ENCODE assay signal across 8 mouse cellular contexts in genomic region chr17:47923011-47923677, GRCm38 (mm10). TPM values are rescaled to one million over a fixed set of nuclear protein-coding genes. Genes with fewer than 3 reads are reported as not detected.
A peak's percentile ranks its signal among the peaks of the same experiment; 100 is the strongest.
DNase-seq lines count a peak whose midpoint lies in the region; ATAC-seq lines count a peak whose summit lies in the region.

No protein-coding gene starts in this region.

- peak; percentile 28 to 37 for DNase-seq in spleen, postnatal 10 days (ENCODE audit: low spot score in 2 of 2)
- no peak for DNase-seq in spleen, postnatal 14 days (ENCODE audit: low spot score in 2 of 2)
- peak; percentile 58 for DNase-seq in embryonic facial prominence, embryonic 10.5 days (ENCODE audit: low spot score)
- peak; percentile 56 for DNase-seq in hindbrain, embryonic 10.5 days (ENCODE audit: low spot score)
- peak; percentile 63 for DNase-seq in limb, embryonic 11.5 days (ENCODE audit: low spot score)
- DNase-seq in thymus, postnatal 4 days = peak; percentile 62
- no peak for DNase-seq in layer of hippocampus, postnatal 36 days

- under 1% methylated on average over 28 of the region's 28 CpGs for WGBS in embryonic facial prominence, embryonic 10.5 days
- WGBS in hindbrain, embryonic 10.5 days = under 1% methylated on average over 28 of the region's 28 CpGs
- WGBS in limb, embryonic 11.5 days = under 1% methylated on average over 28 of the region's 28 CpGs
- under 1% methylated on average over 28 of the region's 28 CpGs for WGBS in midbrain, embryonic 16.5 days

- peak overlapping the region; percentile 95 for H3K9ac ChIP-seq in limb, embryonic 11.5 days (ENCODE audit: low read length)
- H3K9ac ChIP-seq in midbrain, embryonic 16.5 days (ENCODE audit: low read depth, low read length) = peak overlapping the region; percentile 83

- H3K27ac ChIP-seq in embryonic facial prominence, embryonic 10.5 days (replicated peaks) = peak overlapping the region; percentile 99
- peak overlapping the region; percentile 99 for H3K27ac ChIP-seq in hindbrain, embryonic 10.5 days
- H3K27ac ChIP-seq in limb, embryonic 11.5 days (replicated peaks; ENCODE audit: low read depth, low read length) = no peak overlapping the region; the same call in 1 of the 2 replicates
- no peak overlapping the region for H3K27ac ChIP-seq in midbrain, embryonic 16.5 days (ENCODE audit: low read length)

- peaks cover 9% of the 10 kb centered on the region; the same call in 1 of the 2 replicates for H3K27me3 ChIP-seq in embryonic facial prominence, embryonic 10.5 days (replicated peaks; ENCODE audit: low read depth, poor library complexity, severe bottlenecking)
- H3K27me3 ChIP-seq in hindbrain, embryonic 10.5 days (ENCODE audit: insufficient read depth, poor library complexity, severe bottlenecking) = peaks cover 11% of the 10 kb centered on the region; the same call in 1 of the 2 replicates
- peaks cover 12% of the 10 kb centered on the region for H3K27me3 ChIP-seq in limb, embryonic 11.5 days (ENCODE audit: control insufficient read depth, insufficient read depth, low read length)
- H3K27me3 ChIP-seq in midbrain, embryonic 16.5 days (ENCODE audit: control insufficient read depth, insufficient read depth, low read depth, low read length) = peaks cover 12% of the 10 kb centered on the region

- H3K4me2 ChIP-seq in limb, embryonic 11.5 days (ENCODE audit: low read depth, severe bottlenecking) = peak overlapping the region; percentile 92
- peak overlapping the region; percentile 96 for H3K4me2 ChIP-seq in midbrain, embryonic 16.5 days (ENCODE audit: low read length)

- no peaks in the 10 kb centered on the region for H3K9me3 ChIP-seq in embryonic facial prominence, embryonic 10.5 days
- no peaks in the 10 kb centered on the region for H3K9me3 ChIP-seq in hindbrain, embryonic 10.5 days
- no peaks in the 10 kb centered on the region for H3K9me3 ChIP-seq in limb, embryonic 11.5 days (ENCODE audit: control insufficient read depth, low read length)
- H3K9me3 ChIP-seq in midbrain, embryonic 16.5 days (replicated peaks; ENCODE audit: control insufficient read depth, low read length, poor library complexity, severe bottlenecking) = no peaks in the 10 kb centered on the region

- peaks cover 37% of the 10 kb centered on the region for H3K36me3 ChIP-seq in embryonic facial prominence, embryonic 10.5 days (replicated peaks)
- peaks cover 34% of the 10 kb centered on the region for H3K36me3 ChIP-seq in hindbrain, embryonic 10.5 days
- peaks cover 4% of the 10 kb centered on the region; the same call in 1 of the 2 replicates for H3K36me3 ChIP-seq in limb, embryonic 11.5 days (ENCODE audit: control insufficient read depth, insufficient read depth, low read length)
- H3K36me3 ChIP-seq in midbrain, embryonic 16.5 days (ENCODE audit: control insufficient read depth, insufficient read depth, low read length) = no peaks in the 10 kb centered on the region

- H3K4me3 ChIP-seq in embryonic facial prominence, embryonic 10.5 days = peak overlapping the region; percentile 89
- H3K4me3 ChIP-seq in hindbrain, embryonic 10.5 days = peak overlapping the region; percentile 98
- H3K4me3 ChIP-seq in limb, embryonic 11.5 days (ENCODE audit: low read depth, low read length) = peak overlapping the region; percentile 95
- H3K4me3 ChIP-seq in midbrain, embryonic 16.5 days (ENCODE audit: low read depth, low read length) = peak overlapping the region; percentile 86

- H3K4me1 ChIP-seq in embryonic facial prominence, embryonic 10.5 days = peaks cover 84% of the 10 kb centered on the region
- H3K4me1 ChIP-seq in hindbrain, embryonic 10.5 days (replicated peaks) = peaks cover 79% of the 10 kb centered on the region
- H3K4me1 ChIP-seq in limb, embryonic 11.5 days (ENCODE audit: control insufficient read depth, insufficient read depth, low read length) = peaks cover 21% of the 10 kb centered on the region
- peaks cover 38% of the 10 kb centered on the region for H3K4me1 ChIP-seq in midbrain, embryonic 16.5 days (ENCODE audit: control insufficient read depth, insufficient read depth, low read length)

- ATAC-seq in limb, embryonic 11.5 days (ENCODE audit: insufficient number of reproducible peaks, low FRiP score, low TSS enrichment, low read depth) = 0 out of 2 replicates have a peak, but pooled peaks have one; percentile 2
- ATAC-seq in midbrain, embryonic 16.5 days = no peak

RNA-seq across cellular contexts. Expression of gene Foxp4, which starts 1.3 kb away (rescaled TPM):
- 26.9 and 28.1 TPM in 2 replicates for polyA plus RNA-seq in embryonic facial prominence, embryonic 10.5 days (2016; fragmentation: Nextera tagmentation; extraction: Ambion mirVana)
- 25.1 and 29.4 TPM in 2 replicates for polyA plus RNA-seq in hindbrain, embryonic 10.5 days (2016; fragmentation: Nextera tagmentation; extraction: Ambion mirVana)
- polyA plus RNA-seq in limb, embryonic 11.5 days (2014; fragmentation: Nextera tagmentation; extraction: Ambion mirVana) = 30.5 and 30.7 TPM in 2 replicates
- polyA plus RNA-seq in midbrain, embryonic 16.5 days (2015; fragmentation: Nextera tagmentation; extraction: Ambion mirVana) = 35.8 and 38.8 TPM in 2 replicates
- 10 to 100 TPM; 44.0 to 45.7 TPM for total RNA-seq in layer of hippocampus, postnatal 36 days (2021)

Comparison
In these comparisons a context has a peak if more than half of its experiments do, and no peak if none do; other contexts are left out.
1. DNase-seq: peak in spleen, postnatal 10 days (2 of 2), embryonic facial prominence, embryonic 10.5 days (single experiment), hindbrain, embryonic 10.5 days (single experiment), limb, embryonic 11.5 days (single experiment) and thymus, postnatal 4 days (single experiment); none in spleen, postnatal 14 days (0 of 2) and layer of hippocampus, postnatal 36 days (0 of 2).
2. H3K27ac ChIP-seq: peak in embryonic facial prominence, embryonic 10.5 days (single experiment) and hindbrain, embryonic 10.5 days (single experiment); none in limb, embryonic 11.5 days (single experiment) and midbrain, embryonic 16.5 days (single experiment).
3. Peak in every context shown above with its lines, with median percentiles within 50 percentile points of each other: H3K4me3 ChIP-seq.